Mouse (Mus musculus) ES-E14 (cell line): ENCODE results near the gene Sumf1.

ENCODE experiments used
- CHD2 ChIP-seq: IDR thresholded peaks from 2 replicates; pipeline ENCODE4 v1.6.1; 2014; ENCODE audit warnings: mild to moderate bottlenecking, low read depth, low read length, inconsistent platforms
- MAFK ChIP-seq: IDR thresholded peaks from 2 replicates; pipeline ENCODE4 v1.6.1; 2014; ENCODE audit warnings: mild to moderate bottlenecking, low read depth, low read length, inconsistent platforms; ENCODE audit not compliant: insufficient read depth
- ZC3H11A ChIP-seq: IDR thresholded peaks from 2 replicates; pipeline ENCODE4 v1.6.1; 2012; ENCODE audit warnings: low read depth, mild to moderate bottlenecking, inconsistent platforms, low read length, borderline replicate concordance
- ZNF384 ChIP-seq: IDR thresholded peaks from 2 replicates; pipeline ENCODE4 v1.6.1; 2012; ENCODE audit warnings: low read depth, low read length, inconsistent platforms

DNA sequence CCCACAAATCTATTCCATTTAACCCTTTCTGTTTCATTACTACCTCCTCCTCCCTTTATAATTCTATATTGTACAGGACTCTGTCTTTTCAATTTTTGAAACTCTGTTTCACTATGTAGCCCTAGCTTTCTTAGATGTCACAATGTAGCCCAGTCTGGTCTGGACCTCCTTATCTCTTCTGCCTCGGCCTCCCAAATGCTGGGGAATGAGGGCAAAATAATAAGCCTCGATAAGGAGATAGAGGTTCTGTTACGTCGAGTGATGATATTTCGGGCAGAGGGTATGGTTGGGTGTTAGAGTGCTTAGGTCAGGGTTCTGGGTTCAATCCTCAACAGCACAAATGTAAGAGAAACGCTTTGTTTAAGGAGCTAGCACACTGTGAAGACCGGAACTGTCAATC, 11.3 kb upstream of the Sumf1 start:
- TF ChIP-seq ZNF384, result no peak
- TF ChIP-seq MAFK, result no peak
- no peak for TF ChIP-seq CHD2
- TF ChIP-seq ZC3H11A, result no peak
